Mouse (Mus musculus) layer of hippocampus, adult 9-10 months (tissue): ENCODE measurements around the gene Senp1.
A peak's percentile ranks its signal among the peaks of the same experiment; 100 is the strongest.

Experiments used
- DNase-seq: peaks from one replicate; pipeline ENCODE4 v3.0.0; 2022; ENCODE audit warnings: low spot score

Senp1 gene

GRCm38 (mm10) chr15:98107703-98108296 is 14.3 kb upstream of the Senp1 start:
- no peak for DNase-seq

GRCm38 (mm10) chr15:98107230-98107629 is 13.7 kb upstream of the Senp1 start:
- DNase-seq, result no peak

GRCm38 (mm10) chr15:98106506-98106905 is 13.0 kb upstream of the Senp1 start:
- DNase-seq, result no peak

GRCm38 (mm10) chr15:98102401-98102800 is 8.9 kb upstream of the Senp1 start:
- no peak for DNase-seq

- no peak for DNase-seq
Observed at GRCm38 (mm10) chr15:98098519-98098918, 5.0 kb upstream of the Senp1 start.

GRCm38 (mm10) chr15:98096957-98097356 is 3.4 kb upstream of the Senp1 start:
- no peak for DNase-seq

- DNase-seq, result no peak
Observed at GRCm38 (mm10) chr15:98094905-98095304, 1.4 kb upstream of the Senp1 start.

- DNase-seq, result no peak
Observed at GRCm38 (mm10) chr15:98092372-98093120, 998 bp downstream of the Senp1 start, which contains the start of gene Pfkm. TSS of gene Pfkm (plus strand) at chr15:98092589.

- no peak for DNase-seq
Observed at GRCm38 (mm10) chr15:98091841-98092240, 1.7 kb downstream of the Senp1 start.

- no peak for DNase-seq
Observed at GRCm38 (mm10) chr15:98089421-98090183, 3.9 kb downstream of the Senp1 start.

GRCm38 (mm10) chr15:98088889-98089288 is 4.7 kb downstream of the Senp1 start:
- no peak for DNase-seq

- DNase-seq, result no peak
Observed at GRCm38 (mm10) chr15:98076901-98077300, 16.6 kb downstream of the Senp1 start.

- no peak for DNase-seq
Observed at GRCm38 (mm10) chr15:98075034-98075433, 18.5 kb downstream of the Senp1 start.

- DNase-seq, result no peak
Observed at GRCm38 (mm10) chr15:98074521-98074920, 19.0 kb downstream of the Senp1 start.

- DNase-seq, result no peak
Observed at GRCm38 (mm10) chr15:98070376-98070775, 23.2 kb downstream of the Senp1 start.

GRCm38 (mm10) chr15:98069566-98070245 is 23.8 kb downstream of the Senp1 start:
- DNase-seq, result no peak

GRCm38 (mm10) chr15:98068506-98068905 is 25.0 kb downstream of the Senp1 start:
- no peak for DNase-seq

GRCm38 (mm10) chr15:98067492-98067891 is 26.1 kb downstream of the Senp1 start:
- DNase-seq, result no peak

- no peak for DNase-seq
Observed at GRCm38 (mm10) chr15:98066602-98067001, 26.9 kb downstream of the Senp1 start.

GRCm38 (mm10) chr15:98065881-98066280 is 27.7 kb downstream of the Senp1 start:
- no peak for DNase-seq

- DNase-seq, result peak; percentile 25
Observed at GRCm38 (mm10) chr15:98055246-98055645, 38.3 kb downstream of the Senp1 start.

- no peak for DNase-seq
Observed at GRCm38 (mm10) chr15:98051685-98052084, 41.9 kb downstream of the Senp1 start.
